Mouse (Mus musculus) layer of hippocampus, adult 8-10 months (tissue): ENCODE data around the gene Olfr610. TPM values are rescaled to one million over a fixed set of nuclear protein-coding genes. Genes with fewer than 3 reads are reported as not detected.
"Not testable (repeated sequence)": the region's sequence is repeated elsewhere in the genome, so short reads cannot be mapped to it uniquely, and the experiment has no call there.

Experiments used
- DNase-seq, 2 experiments: peaks; one replicate each; pipeline ENCODE4 v3.0.0; 2022; ENCODE audit warnings: low spot score in 2 of 2
- total RNA-seq, 4 experiments: library from RNA; stranded (reverse); gene quantifications; 2 replicates each; pipeline ENCODE4 v1.2.4; 2022

Olfr610 gene
- not detected for total RNA-seq

DNA sequence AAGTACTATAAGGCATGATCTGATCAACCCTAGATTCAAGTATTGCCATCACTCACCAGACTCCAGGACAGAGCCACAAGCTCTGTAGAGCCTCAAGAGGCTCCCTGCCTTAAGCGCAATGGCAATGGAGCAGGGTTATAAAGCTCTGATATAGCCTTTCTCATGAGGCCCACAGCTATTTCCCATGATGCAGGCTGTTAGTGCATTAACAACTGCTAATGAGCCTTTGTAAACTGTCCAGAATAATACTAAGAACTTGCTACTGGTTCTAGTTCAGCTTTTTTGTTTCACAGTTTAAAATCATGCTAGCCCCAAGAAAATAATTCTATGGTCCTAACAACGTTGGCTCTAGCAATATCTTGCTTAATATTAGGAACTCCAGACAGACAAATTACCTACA, at the start of gene Olfr610:
TSS of gene Olfr610 (minus strand) at position 101 of the 400 bp plus-strand sequence.
- no peak for DNase-seq

DNA sequence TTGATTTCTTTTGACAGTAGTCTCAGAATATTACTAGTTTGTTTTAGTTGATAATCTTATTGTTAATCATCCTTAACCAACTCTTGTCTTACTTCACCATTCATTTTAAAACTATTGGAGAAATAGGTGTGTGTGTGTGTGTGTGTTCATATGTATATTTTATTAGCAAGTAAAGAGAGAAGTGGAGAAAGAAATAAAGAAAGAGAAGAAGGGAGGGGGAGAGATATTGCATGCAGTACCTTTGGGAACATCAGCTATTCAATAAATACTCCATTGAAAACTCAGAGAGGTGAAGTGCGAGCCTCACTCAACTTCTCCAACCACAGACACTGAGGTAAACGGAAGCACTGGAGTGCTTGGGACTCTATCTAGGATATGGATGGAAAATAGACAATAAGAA, 43.9 kb upstream of the Olfr610 start, which contains the start of gene Olfr615:
TSS of gene Olfr615 (plus strand) at position 301 of the 400 bp plus-strand sequence.
- no peak for DNase-seq

GRCm38 (mm10) chr7:103547774-103548173, 35.9 kb upstream of the Olfr610 start, which contains the start of gene Olfr613:
Gene Olfr613, plus strand, starts transcription at chr7:103548074.
- DNase-seq, result no peak

DNA sequence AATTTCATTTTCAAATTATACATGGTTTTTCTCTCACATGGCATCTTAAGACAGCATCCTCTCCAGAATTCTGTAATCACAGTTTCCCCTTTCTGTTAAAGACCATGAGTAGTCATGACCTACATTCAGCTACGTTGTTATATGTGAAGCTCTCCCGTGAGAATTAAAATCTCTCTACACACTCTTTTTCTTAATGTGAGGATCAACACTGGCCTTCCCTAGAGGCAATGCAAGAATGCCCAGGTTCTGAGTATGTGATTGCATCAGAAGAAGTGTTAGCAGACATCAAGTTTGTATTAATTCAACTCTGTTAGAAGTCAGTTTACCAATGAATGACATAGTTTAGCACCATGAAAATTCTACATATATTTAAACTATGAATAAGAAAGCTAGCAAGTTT, 30.7 kb upstream of the Olfr610 start, which contains the start of gene Olfr612:
TSS of gene Olfr612 (minus strand) at position 101 of the 400 bp plus-strand sequence.
- not testable (repeated sequence) for DNase-seq

DNA sequence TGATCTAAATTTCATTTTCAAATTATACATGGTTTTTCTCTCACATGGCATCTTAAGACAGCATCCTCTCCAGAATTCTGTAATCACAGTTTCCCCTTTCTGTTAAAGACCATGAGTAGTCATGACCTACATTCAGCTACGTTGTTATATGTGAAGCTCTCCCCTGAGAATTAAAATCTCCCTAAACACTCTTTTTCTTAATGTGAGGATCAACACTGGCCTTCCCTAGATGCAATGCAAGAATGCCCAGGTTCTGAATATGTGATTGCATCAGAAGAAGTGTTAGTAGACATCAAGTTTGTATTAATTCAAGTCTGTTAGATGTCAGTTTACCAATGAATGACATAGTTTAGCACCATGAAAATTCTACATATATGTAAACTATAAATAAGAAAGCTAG, 8.8 kb upstream of the Olfr610 start, which contains the start of gene Olfr611:
TSS of gene Olfr611 (minus strand) at position 101 of the 400 bp plus-strand sequence.
- DNase-seq, result not testable (repeated sequence)

DNA sequence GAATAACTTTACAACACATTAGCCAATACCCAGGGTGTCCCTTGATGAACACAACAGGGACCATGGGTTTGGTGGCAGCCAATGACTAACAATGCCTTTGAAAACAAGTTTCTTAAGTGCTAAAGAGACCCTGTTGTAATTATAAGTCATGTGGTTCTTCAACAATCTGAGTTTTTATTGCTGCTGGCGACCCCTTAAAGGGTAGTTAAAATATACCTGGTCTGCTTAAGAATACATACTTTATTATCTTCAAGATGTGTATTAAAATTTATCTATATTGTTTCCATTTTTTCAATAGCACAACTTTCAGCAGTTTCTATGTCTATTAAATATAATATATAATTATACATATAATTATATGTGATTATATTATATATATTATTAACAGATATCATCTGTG, 14.0 kb downstream of the Olfr610 start, which contains the start of gene Olfr609:
TSS of gene Olfr609 (minus strand) at position 101 of the 400 bp plus-strand sequence.
- no peak for DNase-seq

DNA sequence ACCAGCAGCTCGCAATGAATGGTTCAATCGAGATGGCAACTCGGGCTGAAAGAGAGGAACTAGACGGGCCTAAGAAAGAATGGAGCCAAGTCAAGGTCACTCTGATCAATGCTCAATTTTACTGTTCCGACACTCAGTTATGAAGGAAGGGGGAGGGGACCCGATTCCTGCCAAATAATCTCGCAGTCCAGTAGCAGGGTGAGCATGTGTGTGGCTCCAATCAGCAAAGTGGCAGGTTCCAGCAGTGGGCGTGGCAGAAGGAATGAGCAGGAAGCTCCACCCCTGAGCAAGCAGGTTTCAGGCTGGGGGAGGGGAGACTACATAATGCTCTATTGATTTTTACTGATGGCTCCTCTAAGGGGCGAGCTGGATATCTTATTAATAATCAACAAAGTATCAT, 34.8 kb downstream of the Olfr610 start:
- DNase-seq, result not testable (repeated sequence)

GRCm38 (mm10) chr7:103469577-103469976, 42.3 kb downstream of the Olfr610 start, which contains the start of gene Olfr608:
Gene Olfr608, plus strand, starts transcription at chr7:103469877.
- DNase-seq, result no peak

GRCm38 (mm10) chr7:103460590-103460989, 51.3 kb downstream of the Olfr610 start:
- DNase-seq, result no peak

Other genes with a start within 250 kb of the Olfr610 start
- gene Olfr596, start 206.5 kb downstream of the Olfr610 start, total RNA-seq, result not detected
- gene Olfr597, start 195.8 kb downstream of the Olfr610 start, total RNA-seq, result not detected
- gene Olfr598, start 188.6 kb downstream of the Olfr610 start, total RNA-seq, result not detected
- gene Olfr599, start 176.2 kb downstream of the Olfr610 start, total RNA-seq, result not detected
- gene Olfr600, start 162.5 kb downstream of the Olfr610 start, total RNA-seq, result not detected
- not detected for gene Olfr601, start 149.5 kb downstream of the Olfr610 start, total RNA-seq
- not detected for gene Olfr603, start 125.9 kb downstream of the Olfr610 start, total RNA-seq
- gene Usp17lc, start 97.0 kb downstream of the Olfr610 start, total RNA-seq, result not detected
- not detected for gene Olfr605, start 66.7 kb downstream of the Olfr610 start, total RNA-seq
- not detected for gene Olfr606, start 63.1 kb downstream of the Olfr610 start, total RNA-seq
- not detected for gene Olfr607, start 48.0 kb downstream of the Olfr610 start, total RNA-seq
- not detected for gene Olfr608, start 42.2 kb downstream of the Olfr610 start, total RNA-seq
- gene Olfr609, start 14.1 kb downstream of the Olfr610 start, total RNA-seq, result not detected
- not detected for gene Olfr611, start 8.7 kb upstream of the Olfr610 start, total RNA-seq
- gene Olfr612, start 30.6 kb upstream of the Olfr610 start, total RNA-seq, result not detected
- gene Olfr613, start 36.0 kb upstream of the Olfr610 start, total RNA-seq, result not detected
- gene Olfr615, start 44.0 kb upstream of the Olfr610 start, total RNA-seq, result not detected
- not detected for gene Olfr616, start 57.0 kb upstream of the Olfr610 start, total RNA-seq
- gene Olfr617, start 60.9 kb upstream of the Olfr610 start, total RNA-seq, result not detected
- gene Olfr618, start 78.0 kb upstream of the Olfr610 start, total RNA-seq, result not detected
- gene Olfr619, start 88.5 kb upstream of the Olfr610 start, total RNA-seq, result not detected
- gene Olfr620, start 100.4 kb upstream of the Olfr610 start, total RNA-seq, result not detected
- not detected for gene Olfr622, start 130.6 kb upstream of the Olfr610 start, total RNA-seq
- not detected for gene Olfr623, start 151.6 kb upstream of the Olfr610 start, total RNA-seq
- under 1 TPM in 1 of 4 experiments, not detected in 3; 0.06 TPM for gene Olfr624, start 159.1 kb upstream of the Olfr610 start, total RNA-seq
- gene Olfr625-ps1, start 170.6 kb upstream of the Olfr610 start, total RNA-seq, result not detected
- not detected for gene Olfr243, start 202.5 kb upstream of the Olfr610 start, total RNA-seq
- not detected for gene Olfr628, start 218.3 kb upstream of the Olfr610 start, total RNA-seq
- not detected for gene Olfr629, start 232.8 kb upstream of the Olfr610 start, total RNA-seq
- gene Olfr630, start 245.2 kb upstream of the Olfr610 start, total RNA-seq, result not detected